Mouse (Mus musculus): ENCODE measurements around the gene Brca2. TPM values are rescaled to one million over a fixed set of nuclear protein-coding genes. Genes with fewer than 3 reads are reported as not detected.

Gene Brca2
- polyA plus RNA-seq, 1 experiment: 1.4 TPM

DNA sequence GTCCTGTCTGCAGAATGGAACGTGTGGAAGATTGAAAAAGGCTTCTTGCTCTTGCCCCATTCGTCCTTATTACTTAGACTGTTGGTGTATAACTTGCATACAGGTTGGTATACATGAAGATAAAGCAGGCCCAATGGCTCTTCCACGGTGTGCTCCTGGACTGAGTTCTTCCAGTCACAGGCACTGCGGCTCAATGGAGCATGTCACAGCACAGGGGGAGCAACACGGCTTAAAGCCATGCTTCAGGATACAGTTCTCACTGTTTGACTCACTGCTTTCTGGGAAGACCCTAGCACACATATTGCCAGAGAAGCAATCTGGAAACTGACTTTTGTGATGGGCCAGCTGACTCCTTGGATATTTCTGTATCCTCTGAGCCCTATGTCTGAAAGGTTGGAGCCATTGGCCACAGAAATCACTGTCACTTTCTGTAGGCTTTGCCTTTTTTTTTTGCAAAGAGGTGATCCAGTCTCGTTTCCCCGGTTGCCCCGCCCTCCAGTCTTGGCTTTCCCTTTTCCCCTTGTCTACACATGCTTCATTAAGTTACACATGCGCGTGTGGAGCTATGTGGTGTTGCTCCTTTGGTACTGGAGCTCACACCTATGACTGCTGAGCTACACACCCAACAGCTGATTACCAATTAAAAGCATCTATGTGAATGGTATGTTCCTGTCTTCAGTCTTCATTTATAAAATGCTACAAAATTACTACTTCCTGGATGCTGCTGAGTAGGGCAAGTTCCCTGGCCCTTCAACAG is 96.3 kb downstream of the Brca2 start:
- no peak overlapping the region for H3K4me3 ChIP-seq (replicated peaks)
- H3K27me3 ChIP-seq (ENCODE audit: control insufficient read depth): no peaks in the 10 kb centered on the region
- H3K36me3 ChIP-seq (ENCODE audit: control insufficient read depth): peaks cover under 1% of the 10 kb centered on the region
- TF ChIP-seq TAL1 (IDR thresholded peaks at IDR 0.05; ENCODE audit: low read length) (no peak), GATA1 (IDR thresholded peaks at IDR 0.05; ENCODE audit: low read length) (no peak)
- H3K4me1 ChIP-seq (ENCODE audit: control insufficient read depth): no peaks in the 10 kb centered on the region
- H3K9me3 ChIP-seq (ENCODE audit: control insufficient read depth, low read length): no peaks in the 10 kb centered on the region

Other genes starting within 250 kb of the Brca2 start
- not detected in 2 replicates for gene Zar1l, start 4.5 kb upstream of the Brca2 start, polyA plus RNA-seq (2012)
- gene N4bp2l1, start 74.6 kb downstream of the Brca2 start, polyA plus RNA-seq (2012): 0.91 and 1.8 TPM in 2 replicates
- gene N4bp2l2, start 143.6 kb downstream of the Brca2 start, polyA plus RNA-seq (2012): 1.4 and 1.5 TPM in 2 replicates
- 0.13 and 0.25 TPM in 2 replicates for gene Pds5b, start 151.1 kb downstream of the Brca2 start, polyA plus RNA-seq (2012)

Data from erythroblast, embryonic 14.5 days (primary cell).